Mouse (Mus musculus) c-Kit-positive CD71-positive TER-119-positive erythroid progenitor cells, embryonic 14.5 days (primary cell): ENCODE data around the gene Pde12.
A peak's percentile ranks its signal among the peaks of the same experiment; 100 is the strongest.
"Not testable (repeated sequence)": the region's sequence is repeated elsewhere in the genome, so short reads cannot be mapped to it uniquely, and the experiment has no call there.

Experiments
- DNase-seq: peaks from one replicate; pipeline ENCODE4 v3.0.0-alpha.2; 2013; ENCODE audit warnings: low spot score

The Pde12 gene

GRCm38 (mm10) chr14:26669292-26670073 is at the start of gene Pde12:
TSS of gene Pde12 (minus strand) at chr14:26669883.
- peak; percentile 93 for DNase-seq

- not testable (repeated sequence) for DNase-seq
Measured at GRCm38 (mm10) chr14:26705246-26705645, 35.6 kb upstream of the Pde12 start.

- DNase-seq = peak; percentile 37
Measured at GRCm38 (mm10) chr14:26697912-26698311, 28.2 kb upstream of the Pde12 start.

- no peak for DNase-seq
Measured at GRCm38 (mm10) chr14:26692974-26693373, 23.3 kb upstream of the Pde12 start, which contains the start of gene Dnah12. TSS of gene Dnah12 (plus strand) at chr14:26693274.

GRCm38 (mm10) chr14:26691363-26691762 is 21.7 kb upstream of the Pde12 start:
- no peak for DNase-seq

- DNase-seq = no peak
Measured at GRCm38 (mm10) chr14:26690727-26691126, 21.0 kb upstream of the Pde12 start.

- DNase-seq = no peak
Measured at GRCm38 (mm10) chr14:26675791-26676190, 6.1 kb upstream of the Pde12 start.

- DNase-seq = no peak
Measured at GRCm38 (mm10) chr14:26675371-26675770, 5.7 kb upstream of the Pde12 start.

- DNase-seq = not testable (repeated sequence)
Measured at GRCm38 (mm10) chr14:26674476-26675169, 4.9 kb upstream of the Pde12 start.

- DNase-seq = not testable (repeated sequence)
Measured at GRCm38 (mm10) chr14:26671870-26672615, 2.4 kb upstream of the Pde12 start.

GRCm38 (mm10) chr14:26670964-26671363 is 1.3 kb upstream of the Pde12 start:
- DNase-seq = no peak

GRCm38 (mm10) chr14:26668371-26669291 is 1.1 kb downstream of the Pde12 start:
- no peak for DNase-seq

GRCm38 (mm10) chr14:26667991-26668370 is 1.7 kb downstream of the Pde12 start:
- no peak for DNase-seq

- no peak for DNase-seq
Measured at GRCm38 (mm10) chr14:26663851-26664250, 5.8 kb downstream of the Pde12 start.

- no peak for DNase-seq
Measured at GRCm38 (mm10) chr14:26662488-26662887, 7.2 kb downstream of the Pde12 start.

- DNase-seq = no peak
Measured at GRCm38 (mm10) chr14:26662016-26662415, 7.7 kb downstream of the Pde12 start.

GRCm38 (mm10) chr14:26660233-26660632 is 9.4 kb downstream of the Pde12 start:
- DNase-seq = no peak

GRCm38 (mm10) chr14:26658178-26658577 is 11.5 kb downstream of the Pde12 start:
- DNase-seq = no peak

- no peak for DNase-seq
Measured at GRCm38 (mm10) chr14:26651901-26652300, 17.8 kb downstream of the Pde12 start.

GRCm38 (mm10) chr14:26647811-26648210 is 21.9 kb downstream of the Pde12 start:
- DNase-seq = no peak

- no peak for DNase-seq
Measured at GRCm38 (mm10) chr14:26645989-26646650, 23.6 kb downstream of the Pde12 start.
